Mouse (Mus musculus): ENCODE data around the gene Olfr1261. TPM values are rescaled to one million over a fixed set of nuclear protein-coding genes. Genes with fewer than 3 reads are reported as not detected.

The Olfr1261 gene
- polyA plus RNA-seq (2012; rRNA removed) = not detected in 2 replicates

DNA sequence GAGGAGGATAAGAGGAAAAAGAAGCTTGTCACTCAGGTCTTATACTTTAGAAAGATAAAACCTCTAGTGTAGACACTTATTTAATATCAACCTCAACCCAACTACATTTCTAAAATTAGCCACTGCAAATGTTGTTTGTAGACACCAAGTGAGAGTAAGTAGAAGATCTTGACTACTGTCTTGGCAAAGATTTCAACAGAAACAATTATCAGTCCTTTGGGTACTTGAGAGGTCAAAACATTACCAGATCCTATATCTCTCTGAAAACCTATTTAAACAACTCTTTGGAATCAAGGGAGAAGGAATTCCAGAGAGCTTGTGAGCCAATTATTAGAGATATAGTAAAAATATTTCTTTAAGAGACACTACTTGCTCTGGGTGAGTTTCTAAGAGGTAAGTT, at the start of gene Olfr1261:
TSS of gene Olfr1261 (plus strand) at position 301 of the 400 bp plus-strand sequence.
- H3K4me1 ChIP-seq (ENCODE audit: control insufficient read depth, insufficient read depth, low read length) = no peaks in the 10 kb centered on the region
- no peak for TF ChIP-seq POLR2A (IDR thresholded peaks at IDR 0.05; ENCODE audit: control insufficient read depth, low read depth, low read length)
- no peak for TF ChIP-seq CTCF (IDR thresholded peaks at IDR 0.05; ENCODE audit: control insufficient read depth, insufficient read depth, insufficient replicate concordance, low read depth, low read length)
- H3K27me3 ChIP-seq (ENCODE audit: control insufficient read depth, insufficient read depth, low read length) = no peaks in the 10 kb centered on the region
- H3K4me3 ChIP-seq (ENCODE audit: control insufficient read depth, low read depth, low read length) = no peak within 1 kb of the TSS
- no peak within 1 kb of the TSS for H3K27ac ChIP-seq (ENCODE audit: control insufficient read depth, insufficient read depth, low read depth, low read length)
- no peaks in the 10 kb centered on the region for H3K36me3 ChIP-seq (ENCODE audit: control insufficient read depth, insufficient read depth, low read length)

DNA sequence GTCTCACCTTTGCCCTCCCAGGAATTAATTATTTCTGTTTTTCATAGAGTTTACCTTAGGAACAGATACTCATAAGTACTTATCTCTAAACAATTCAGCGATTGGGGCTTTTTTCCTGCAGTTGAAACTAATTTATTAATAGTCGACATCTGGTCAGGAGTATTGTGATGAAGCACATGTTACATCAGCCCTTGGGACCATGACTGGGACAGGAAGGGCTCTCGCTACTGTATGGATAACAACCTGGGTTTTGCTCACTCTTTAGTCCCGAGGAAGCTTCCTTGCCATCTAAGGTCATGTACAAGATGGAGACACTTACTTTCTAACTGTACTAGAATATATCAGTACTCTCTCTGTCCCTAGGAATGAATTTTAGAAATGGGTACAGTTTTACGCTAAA, 42.5 kb upstream of the Olfr1261 start, which contains the start of gene Olfr1259:
TSS of gene Olfr1259 (minus strand) at position 101 of the 400 bp plus-strand sequence.
- Histone ChIP-seq H3K27ac (ENCODE audit: control insufficient read depth, insufficient read depth, low read depth, low read length) (no peak within 1 kb of the TSS), H3K36me3 (ENCODE audit: control insufficient read depth, insufficient read depth, low read length) (no peaks in the 10 kb centered on the region), H3K4me3 (ENCODE audit: control insufficient read depth, low read depth, low read length) (no peak within 1 kb of the TSS), H3K4me1 (ENCODE audit: control insufficient read depth, insufficient read depth, low read length) (no peaks in the 10 kb centered on the region), H3K27me3 (ENCODE audit: control insufficient read depth, insufficient read depth, low read length) (no peaks in the 10 kb centered on the region)
- no peak for TF ChIP-seq CTCF (IDR thresholded peaks at IDR 0.05; ENCODE audit: control insufficient read depth, insufficient read depth, insufficient replicate concordance, low read depth, low read length)
- TF ChIP-seq POLR2A (IDR thresholded peaks at IDR 0.05; ENCODE audit: control insufficient read depth, low read depth, low read length) = no peak

DNA sequence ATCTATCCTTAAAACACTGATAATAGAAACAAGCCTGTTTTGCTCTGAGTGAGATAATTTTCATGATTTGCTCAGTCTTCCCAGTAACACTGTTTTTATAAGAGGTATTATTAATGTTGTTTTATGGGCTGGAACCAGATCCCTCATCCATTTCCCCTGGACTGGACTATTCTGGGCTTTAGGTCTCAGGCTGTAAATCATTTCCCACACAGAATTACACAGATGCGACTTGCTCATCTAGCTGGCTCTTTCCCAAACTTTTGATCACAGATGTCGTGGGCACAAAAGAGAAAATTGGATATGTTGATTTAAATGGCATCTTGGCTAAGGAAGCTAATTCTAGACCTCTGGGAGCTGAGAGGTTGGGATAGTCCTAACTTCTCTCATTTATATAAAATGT, 16.8 kb upstream of the Olfr1261 start, which contains the start of gene Olfr1260:
TSS of gene Olfr1260 (plus strand) at position 157 of the 400 bp plus-strand sequence.
- Histone ChIP-seq H3K27ac (ENCODE audit: control insufficient read depth, insufficient read depth, low read depth, low read length) (no peak within 1 kb of the TSS), H3K36me3 (ENCODE audit: control insufficient read depth, insufficient read depth, low read length) (no peaks in the 10 kb centered on the region), H3K4me3 (ENCODE audit: control insufficient read depth, low read depth, low read length) (no peak within 1 kb of the TSS), H3K4me1 (ENCODE audit: control insufficient read depth, insufficient read depth, low read length) (no peaks in the 10 kb centered on the region), H3K27me3 (ENCODE audit: control insufficient read depth, insufficient read depth, low read length) (no peaks in the 10 kb centered on the region)
- TF ChIP-seq POLR2A (IDR thresholded peaks at IDR 0.05; ENCODE audit: control insufficient read depth, low read depth, low read length) (no peak), CTCF (IDR thresholded peaks at IDR 0.05; ENCODE audit: control insufficient read depth, insufficient read depth, insufficient replicate concordance, low read depth, low read length) (no peak)

DNA sequence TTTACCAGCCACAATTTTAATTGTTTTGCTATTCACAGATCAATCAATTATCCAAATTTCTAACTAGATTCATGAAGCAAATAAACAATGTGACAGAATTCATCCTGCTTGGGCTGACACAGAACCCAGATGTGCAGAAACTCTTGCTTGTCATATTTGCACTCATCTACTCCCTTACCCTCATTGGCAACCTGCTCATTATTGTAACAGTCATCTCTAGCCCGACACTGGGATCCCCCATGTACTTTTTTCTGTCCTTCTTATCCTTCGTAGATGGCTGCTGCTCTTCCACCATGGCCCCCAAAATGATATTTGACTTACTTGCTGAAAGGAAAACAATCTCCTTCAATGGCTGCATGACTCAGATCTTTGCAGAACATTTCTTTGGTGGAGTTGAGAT, 13.3 kb upstream of the Olfr1261 start:
- no peaks in the 10 kb centered on the region for H3K4me1 ChIP-seq (ENCODE audit: control insufficient read depth, insufficient read depth, low read length)
- H3K36me3 ChIP-seq (ENCODE audit: control insufficient read depth, insufficient read depth, low read length) = no peaks in the 10 kb centered on the region
- no peak overlapping the region for H3K4me3 ChIP-seq (ENCODE audit: control insufficient read depth, low read depth, low read length)
- H3K27me3 ChIP-seq (ENCODE audit: control insufficient read depth, insufficient read depth, low read length) = no peaks in the 10 kb centered on the region
- no peak overlapping the region for H3K27ac ChIP-seq (ENCODE audit: control insufficient read depth, insufficient read depth, low read depth, low read length)
- TF ChIP-seq POLR2A (IDR thresholded peaks at IDR 0.05; ENCODE audit: control insufficient read depth, low read depth, low read length) (no peak), CTCF (IDR thresholded peaks at IDR 0.05; ENCODE audit: control insufficient read depth, insufficient read depth, insufficient replicate concordance, low read depth, low read length) (no peak)

DNA sequence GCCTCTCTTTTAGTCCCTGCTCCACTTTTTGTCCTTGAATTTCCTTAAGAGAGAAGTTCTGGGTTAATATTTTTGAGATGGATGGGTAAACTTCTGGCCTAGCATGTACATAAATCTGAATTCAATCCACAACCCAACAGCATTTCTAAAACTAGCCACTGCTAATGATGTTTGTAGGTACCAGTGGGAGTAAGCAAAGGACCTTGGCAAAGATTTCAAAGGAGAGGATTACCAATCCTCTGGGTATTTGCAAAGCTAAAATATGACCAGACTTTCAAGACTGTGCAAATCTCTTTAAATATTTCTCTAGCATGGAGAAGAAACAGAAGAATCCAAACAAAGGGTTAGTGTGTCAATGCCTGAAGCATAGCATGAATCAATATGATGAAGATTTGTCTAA, 8.8 kb downstream of the Olfr1261 start, which contains the start of gene Olfr1262:
TSS of gene Olfr1262 (plus strand) at position 301 of the 400 bp plus-strand sequence.
- H3K4me3 ChIP-seq (ENCODE audit: control insufficient read depth, low read depth, low read length) = no peak within 1 kb of the TSS
- no peak for TF ChIP-seq POLR2A (IDR thresholded peaks at IDR 0.05; ENCODE audit: control insufficient read depth, low read depth, low read length)
- TF ChIP-seq CTCF (IDR thresholded peaks at IDR 0.05; ENCODE audit: control insufficient read depth, insufficient read depth, insufficient replicate concordance, low read depth, low read length) = no peak

DNA sequence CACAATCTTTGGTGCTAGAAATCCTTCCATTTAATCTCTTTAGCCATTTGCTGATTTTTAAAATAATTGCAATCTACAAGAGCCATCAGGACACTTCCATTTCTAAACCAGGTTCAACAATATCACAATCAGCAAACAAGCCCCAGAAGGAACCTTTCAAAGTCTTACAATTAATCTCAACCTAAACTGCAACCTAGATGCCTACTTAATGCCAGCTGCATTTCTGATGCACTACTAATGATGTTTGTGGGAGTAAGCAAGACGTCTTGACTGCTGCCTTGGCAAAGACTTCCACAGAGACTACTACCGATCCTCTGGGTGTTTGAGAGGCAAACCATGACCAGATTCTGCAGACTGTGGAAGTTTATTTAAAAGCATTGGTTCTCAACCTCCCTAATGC, 20.8 kb downstream of the Olfr1261 start, which contains the start of gene Olfr1263:
TSS of gene Olfr1263 (plus strand) at position 301 of the 400 bp plus-strand sequence.
- H3K27ac ChIP-seq (ENCODE audit: control insufficient read depth, insufficient read depth, low read depth, low read length) = no peak within 1 kb of the TSS
- H3K4me3 ChIP-seq (ENCODE audit: control insufficient read depth, low read depth, low read length) = no peak within 1 kb of the TSS
- H3K27me3 ChIP-seq (ENCODE audit: control insufficient read depth, insufficient read depth, low read length) = no peaks in the 10 kb centered on the region
- no peaks in the 10 kb centered on the region for H3K4me1 ChIP-seq (ENCODE audit: control insufficient read depth, insufficient read depth, low read length)
- TF ChIP-seq POLR2A (IDR thresholded peaks at IDR 0.05; ENCODE audit: control insufficient read depth, low read depth, low read length) (no peak), CTCF (IDR thresholded peaks at IDR 0.05; ENCODE audit: control insufficient read depth, insufficient read depth, insufficient replicate concordance, low read depth, low read length) (no peak)
- no peaks in the 10 kb centered on the region for H3K36me3 ChIP-seq (ENCODE audit: control insufficient read depth, insufficient read depth, low read length)

More for the DNA sequence above, 8.8 kb downstream of the Olfr1261 start, which contains the start of gene Olfr1262:
- no peaks in the 10 kb centered on the region for H3K4me1 ChIP-seq (ENCODE audit: control insufficient read depth, insufficient read depth, low read length)
- no peak within 1 kb of the TSS for H3K27ac ChIP-seq (ENCODE audit: control insufficient read depth, insufficient read depth, low read depth, low read length)
- no peaks in the 10 kb centered on the region for H3K36me3 ChIP-seq (ENCODE audit: control insufficient read depth, insufficient read depth, low read length)
- H3K27me3 ChIP-seq (ENCODE audit: control insufficient read depth, insufficient read depth, low read length) = no peaks in the 10 kb centered on the region

DNA sequence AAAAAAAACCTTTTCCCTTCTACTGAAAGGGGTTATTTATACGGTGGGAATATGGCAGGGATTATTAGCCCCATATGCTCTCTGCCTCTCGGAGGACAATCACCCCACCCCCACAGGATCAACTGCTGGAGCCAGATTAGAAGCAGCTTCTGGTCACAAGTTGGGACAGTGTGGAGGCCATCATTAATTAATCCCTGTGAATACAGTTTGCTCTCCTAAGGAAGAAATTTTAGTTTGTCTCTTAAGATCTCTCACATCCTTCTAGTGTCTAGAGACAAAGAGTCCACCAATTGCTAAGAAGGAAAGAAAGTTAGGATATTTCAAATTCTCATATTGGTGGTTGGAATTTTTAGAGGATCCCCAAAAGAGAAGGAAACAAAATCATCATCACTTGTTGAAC, 34.5 kb downstream of the Olfr1261 start, which contains the start of gene Olfr1264:
TSS of gene Olfr1264 (minus strand) at position 101 of the 400 bp plus-strand sequence.
- Histone ChIP-seq H3K4me1 (ENCODE audit: control insufficient read depth, insufficient read depth, low read length) (no peaks in the 10 kb centered on the region), H3K36me3 (ENCODE audit: control insufficient read depth, insufficient read depth, low read length) (no peaks in the 10 kb centered on the region), H3K27me3 (ENCODE audit: control insufficient read depth, insufficient read depth, low read length) (no peaks in the 10 kb centered on the region), H3K4me3 (ENCODE audit: control insufficient read depth, low read depth, low read length) (no peak within 1 kb of the TSS), H3K27ac (ENCODE audit: control insufficient read depth, insufficient read depth, low read depth, low read length) (no peak within 1 kb of the TSS)
- TF ChIP-seq CTCF (IDR thresholded peaks at IDR 0.05; ENCODE audit: control insufficient read depth, insufficient read depth, insufficient replicate concordance, low read depth, low read length) = no peak
- TF ChIP-seq POLR2A (IDR thresholded peaks at IDR 0.05; ENCODE audit: control insufficient read depth, low read depth, low read length) = no peak
